Mouse (Mus musculus): ENCODE data around the gene Zfp358.

DNA sequence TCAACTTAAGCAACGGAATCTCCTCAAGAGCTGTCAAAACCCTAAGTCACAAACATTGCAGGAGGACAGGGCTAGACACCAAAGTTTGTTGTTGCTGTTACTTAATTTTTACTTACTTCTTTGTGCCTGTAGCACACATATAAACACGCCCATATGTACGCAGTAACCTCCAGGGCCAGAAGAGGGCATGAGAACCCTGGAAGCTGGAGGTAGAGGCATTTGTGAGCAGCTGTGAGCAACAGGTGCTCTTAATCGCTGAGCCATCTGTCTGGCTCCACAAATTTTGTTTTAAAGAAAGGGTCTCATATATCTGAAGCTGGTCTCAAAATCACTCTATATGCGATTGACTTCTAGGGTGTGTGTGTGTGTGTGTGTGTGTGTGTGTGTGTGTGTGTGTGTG lies 28.6 kb upstream of the Zfp358 start:
- no peak for TF ChIP-seq POLR2A (IDR thresholded peaks at IDR 0.05; ENCODE audit: low read depth, low read length)
- TF ChIP-seq CTCF (conservative IDR thresholded peaks at IDR 0.05; ENCODE audit: insufficient read depth, insufficient read length, low read depth, low read length), result peak; percentile 68
